In genomic region chr13:89288201-89288600, GRCm38 (mm10) we compare ENCODE assay signal across 27 mouse cellular contexts.
DNase-seq lines count a peak whose midpoint lies in the region; ATAC-seq and TF ChIP-seq lines count a peak whose summit lies in the region.
"Had no signal": no experiment of that assay in that cellular context is flagged by ENCODE, and none has a peak within 500 bp of the region (broad histone marks: within the 10 kb centered on the region; RNA-seq: fewer than 3 reads in every experiment).

No protein-coding gene starts in this region.

- TF ChIP-seq CTCF in lung, postnatal 0 days (IDR thresholded peaks at IDR 0.05) = no peak
- no peak for TF ChIP-seq CTCF in kidney, postnatal 0 days (IDR thresholded peaks at IDR 0.05; ENCODE audit: low read depth)

- H3K9me3 ChIP-seq in lung, postnatal 0 days (ENCODE audit: low read length) = no peaks in the 10 kb centered on the region
- H3K9me3 ChIP-seq in kidney, postnatal 0 days (replicated peaks; ENCODE audit: low read length) = no peaks in the 10 kb centered on the region
- H3K9me3 ChIP-seq: embryonic facial prominence, embryonic 13.5 days; forebrain, embryonic 10.5 days; forebrain, embryonic 15.5 days; heart, embryonic 12.5 days; hindbrain, embryonic 13.5 days; midbrain, embryonic 13.5 days had no signal

- H3K4me2 ChIP-seq in lung, postnatal 0 days (replicated peaks; ENCODE audit: low read depth, low read length) = no peak overlapping the region
- H3K4me2 ChIP-seq in kidney, postnatal 0 days (ENCODE audit: low read length) = no peak overlapping the region
- H3K4me2 ChIP-seq: embryonic facial prominence, embryonic 13.5 days; forebrain, embryonic 15.5 days; heart, embryonic 12.5 days; hindbrain, embryonic 13.5 days; midbrain, embryonic 13.5 days had no signal

- no peaks in the 10 kb centered on the region for H3K4me1 ChIP-seq in lung, postnatal 0 days (ENCODE audit: insufficient read depth, low read depth, low read length)
- no peaks in the 10 kb centered on the region for H3K4me1 ChIP-seq in kidney, postnatal 0 days (replicated peaks; ENCODE audit: insufficient read depth, low read length)
- H3K4me1 ChIP-seq: embryonic facial prominence, embryonic 13.5 days; forebrain, embryonic 10.5 days; forebrain, embryonic 15.5 days; heart, embryonic 12.5 days; hindbrain, embryonic 13.5 days; midbrain, embryonic 13.5 days had no signal

- peak; percentile 33; the same call in 1 of the 2 replicates for ATAC-seq in lung, postnatal 0 days
- ATAC-seq in kidney, postnatal 0 days (replicated peaks; ENCODE audit: low FRiP score, low read depth) = no peak
- ATAC-seq: CD4-positive, CD25-positive, alpha-beta regulatory T cell, adult 4 months; forebrain, embryonic 15.5 days; intestine, embryonic 16.5 days; midbrain, embryonic 13.5 days had no signal

- H3K27ac ChIP-seq in lung, postnatal 0 days (ENCODE audit: low read length) = no peak overlapping the region
- H3K27ac ChIP-seq in kidney, postnatal 0 days = no peak overlapping the region
- H3K27ac ChIP-seq: embryonic facial prominence, embryonic 13.5 days; forebrain, embryonic 10.5 days; forebrain, embryonic 15.5 days; gastrocnemius, adult 2 months; hindbrain, embryonic 13.5 days; liver, embryonic 14.5 days; macrophage; midbrain, embryonic 13.5 days had no signal

- peak; percentile 79 for TF ChIP-seq EP300 in lung, postnatal 0 days (IDR thresholded peaks at IDR 0.05)

- WGBS in lung, postnatal 0 days = 29% methylated on average over 4 of the region's 4 CpGs
- 43% methylated on average over 4 of the region's 4 CpGs for WGBS in kidney, postnatal 0 days

- no peak overlapping the region for H3K4me3 ChIP-seq in lung, postnatal 0 days (ENCODE audit: low read depth, low read length)
- H3K4me3 ChIP-seq in kidney, postnatal 0 days (replicated peaks; ENCODE audit: low read depth, low read length) = no peak overlapping the region
- H3K4me3 ChIP-seq: embryonic facial prominence, embryonic 13.5 days; forebrain, embryonic 10.5 days; forebrain, embryonic 15.5 days; gastrocnemius, adult 2 months; heart, embryonic 12.5 days; hindbrain, embryonic 13.5 days; midbrain, embryonic 13.5 days had no signal

- H3K27me3 ChIP-seq in lung, postnatal 0 days (replicated peaks; ENCODE audit: insufficient read depth, low read length) = no peaks in the 10 kb centered on the region
- H3K27me3 ChIP-seq in kidney, postnatal 0 days (ENCODE audit: insufficient read depth, low read length) = no peaks in the 10 kb centered on the region
- H3K27me3 ChIP-seq: embryonic facial prominence, embryonic 13.5 days; forebrain, embryonic 15.5 days; heart, embryonic 12.5 days; hindbrain, embryonic 13.5 days; midbrain, embryonic 13.5 days had no signal

- H3K9ac ChIP-seq in lung, postnatal 0 days (replicated peaks; ENCODE audit: low read depth) = no peak overlapping the region
- no peak overlapping the region for H3K9ac ChIP-seq in kidney, postnatal 0 days (ENCODE audit: low read depth, low read length)
- H3K9ac ChIP-seq: embryonic facial prominence, embryonic 13.5 days; forebrain, embryonic 15.5 days; heart, embryonic 12.5 days; hindbrain, embryonic 13.5 days; liver, embryonic 14.5 days; midbrain, embryonic 13.5 days had no signal

- DNase-seq in adrenal gland, adult 8-10 months = peak; percentile 7
- no peak for DNase-seq in adrenal gland, postnatal 14 days
- DNase-seq in kidney, adult 9 months = peak; percentile 22
- no peak for DNase-seq in kidney, postnatal 10 days
- DNase-seq in lung, postnatal 0 days (ENCODE audit: low spot score) = peak; percentile 21
- DNase-seq in lung, postnatal 14 days = no peak
- DNase-seq in kidney, postnatal 0 days (ENCODE audit: low spot score) = peak; percentile 45
- no peak for DNase-seq in layer of hippocampus, adult 11-12 months (ENCODE audit: low spot score)
- DNase-seq: cerebellum, adult 8-10 months; cerebellum, postnatal 36 days; embryo, embryonic 11 days; gastrocnemius, adult 2 months; gastrocnemius, postnatal 36 days; heart, adult 18-20 months; heart, postnatal 4 days; liver; thymus, postnatal 4 days had no signal

- no peaks in the 10 kb centered on the region for H3K36me3 ChIP-seq in lung, postnatal 0 days (ENCODE audit: insufficient read depth, low read length)
- no peaks in the 10 kb centered on the region for H3K36me3 ChIP-seq in kidney, postnatal 0 days (ENCODE audit: insufficient read depth, low read length)
- H3K36me3 ChIP-seq: embryonic facial prominence, embryonic 13.5 days; forebrain, embryonic 10.5 days; forebrain, embryonic 15.5 days; heart, embryonic 12.5 days; hindbrain, embryonic 13.5 days; midbrain, embryonic 13.5 days had no signal

Comparison
In these comparisons a context has a peak if more than half of its experiments do, and no peak if none do; other contexts are left out.
1. DNase-seq: peak in adrenal gland, adult 8-10 months (single experiment), kidney, adult 9 months (single experiment), lung, postnatal 0 days (single experiment) and kidney, postnatal 0 days (single experiment); none in adrenal gland, postnatal 14 days (single experiment), kidney, postnatal 10 days (single experiment), lung, postnatal 14 days (single experiment) and layer of hippocampus, adult 11-12 months (single experiment).